Mouse (Mus musculus) neural tube, embryonic 14.5 days (tissue): ENCODE results near the gene Zswim4. TPM values are rescaled to one million over a fixed set of nuclear protein-coding genes. Genes with fewer than 3 reads are reported as not detected.
A peak's percentile ranks its signal among the peaks of the same experiment; 100 is the strongest.

Source experiments
- ATAC-seq: fragments of 200-750 bp; cut with Nextera tagmentation; 2 replicates; pipeline ENCODE4 v1.8.0; 2017; ENCODE audit warnings: low read depth, mild to moderate bottlenecking, moderate TSS enrichment, moderate library complexity
- H3K27ac ChIP-seq: fragments of 300-500 bp; sonication (generic); 2 replicates; pipeline ENCODE4 v1.5.1; 2014; ENCODE audit warnings: low read depth, mild to moderate bottlenecking, control low read depth, low read length, moderate library complexity, mixed read lengths
- H3K27me3 ChIP-seq: fragments of 300-500 bp; sonication (generic); 2 replicates; pipeline ENCODE4 v1.6.1; 2014; ENCODE audit warnings: low read length; ENCODE audit not compliant: control insufficient read depth, insufficient read depth
- H3K36me3 ChIP-seq: fragments of 300-500 bp; sonication (generic); 2 replicates; pipeline ENCODE4 v1.6.1; 2014; ENCODE audit warnings: low read length, mixed read lengths; ENCODE audit not compliant: control insufficient read depth, insufficient read depth
- H3K4me1 ChIP-seq: fragments of 300-500 bp; sonication (generic); 2 replicates; pipeline ENCODE4 v1.6.1; 2014; ENCODE audit warnings: low read length; ENCODE audit not compliant: control insufficient read depth, insufficient read depth
- H3K4me2 ChIP-seq: fragments of 300-500 bp; sonication (generic); 2 replicates; pipeline ENCODE4 v1.6.1; 2014; ENCODE audit warnings: mild to moderate bottlenecking, low read depth, low read length, control low read depth
- H3K4me3 ChIP-seq: fragments of 300-500 bp; sonication (generic); 2 replicates; pipeline ENCODE4 v1.5.1; 2014; ENCODE audit warnings: low read depth, low read length, control low read depth, mixed read lengths
- H3K9ac ChIP-seq: fragments of 300-500 bp; sonication (generic); replicated peaks from 2 replicates; pipeline ENCODE4 v1.6.1; 2014; ENCODE audit warnings: low read depth, mild to moderate bottlenecking, control low read depth, low read length, mixed read lengths
- H3K9me3 ChIP-seq: fragments of 300-500 bp; sonication (generic); 2 replicates; pipeline ENCODE4 v1.6.1; 2016; ENCODE audit warnings: low read length; ENCODE audit not compliant: control insufficient read depth
- WGBS: fragments of 180-500 bp; shearing (Covaris S2); extraction: QIAGEN DNeasy Blood & Tissue Kit; methylation state at CpG from one replicate; pipeline ENCODE4 v1.1.7; 2014; 5-methylcytosine and 5-hydroxymethylcytosine counted together
- polyA plus RNA-seq: library from polyadenylated mRNA; unstranded; fragments of >200 nt; fragmentation: Nextera tagmentation; extraction: Ambion mirVana; gene quantifications from 2 replicates; pipeline ENCODE4 v1.2.1, GENCODE M21; 2014

Gene Zswim4
- polyA plus RNA-seq, 1 experiment from 2014 or later, result 12.9 TPM

- no peaks in the 10 kb centered on the region for H3K36me3 ChIP-seq
- H3K4me2 ChIP-seq, result peak overlapping the region; percentile 64
- peaks cover 14% of the 10 kb centered on the region for H3K4me1 ChIP-seq
- H3K4me3 ChIP-seq, result peak overlapping the region; percentile 34
- 3% methylated on average over 29 of the region's 30 CpGs for WGBS
- H3K27me3 ChIP-seq, result no peaks in the 10 kb centered on the region
- no peaks in the 10 kb centered on the region for H3K9me3 ChIP-seq
- peak overlapping the region; percentile 46 for H3K9ac ChIP-seq
- peak overlapping the region; percentile 88 for H3K27ac ChIP-seq
- peak; percentile 75 for ATAC-seq
Measured at GRCm38 (mm10) chr8:84197922-84198774, 38.7 kb downstream of the Zswim4 start.

DNA sequence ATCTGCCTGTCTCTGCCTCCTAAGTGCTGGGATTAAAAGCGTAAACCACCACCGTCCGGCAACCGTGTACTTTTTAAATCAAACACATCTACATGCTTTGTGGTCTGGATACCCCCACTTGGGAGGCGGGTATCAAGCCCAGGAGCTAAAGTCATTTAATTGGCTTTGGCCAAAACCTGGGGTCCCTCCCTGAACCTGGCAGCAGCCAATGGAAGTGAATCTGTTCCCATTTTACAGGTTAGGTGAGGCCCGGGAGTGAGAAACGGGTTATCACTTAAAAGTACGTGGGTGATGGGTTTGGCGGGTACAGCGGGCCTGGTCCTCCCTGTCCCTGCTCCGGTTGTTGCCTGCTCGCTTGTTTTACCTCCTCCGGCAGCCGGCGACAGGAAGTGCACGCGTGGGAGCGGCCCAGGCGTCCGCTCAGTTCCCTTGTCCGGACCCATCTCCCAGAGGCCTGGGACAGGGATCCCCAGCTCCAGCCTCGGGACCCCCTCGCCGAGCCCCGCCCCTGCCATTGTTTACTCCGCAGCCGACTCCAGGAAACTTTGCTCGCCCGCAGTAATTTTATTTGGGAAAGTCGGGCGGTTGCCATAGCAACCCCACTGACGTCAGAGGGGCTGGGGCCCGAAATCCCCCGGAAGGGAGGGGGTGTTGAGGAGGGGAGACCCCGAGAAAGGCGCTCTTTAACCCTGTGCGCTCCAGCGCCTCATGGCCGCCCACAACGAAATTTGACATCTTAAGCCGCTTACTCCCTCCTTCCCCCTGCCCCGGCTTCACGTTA lies 39.5 kb downstream of the Zswim4 start:
- Histone ChIP-seq H3K4me1 (peaks cover 14% of the 10 kb centered on the region), H3K4me3 (peak overlapping the region; percentile 34)
- 3% methylated on average over 42 of the region's 43 CpGs for WGBS

GRCm38 (mm10) chr8:84194224-84194743 lies 42.6 kb downstream of the Zswim4 start:
- no peak overlapping the region for H3K4me3 ChIP-seq
- H3K4me2 ChIP-seq, result no peak overlapping the region
- no peaks in the 10 kb centered on the region for H3K36me3 ChIP-seq
- H3K27ac ChIP-seq, result no peak overlapping the region
- H3K4me1 ChIP-seq, result peaks cover 14% of the 10 kb centered on the region
- no peak for ATAC-seq
- WGBS, result 70% methylated on average over 3 of the region's 3 CpGs
- H3K9me3 ChIP-seq, result no peaks in the 10 kb centered on the region
- no peaks in the 10 kb centered on the region for H3K27me3 ChIP-seq
- H3K9ac ChIP-seq, result no peak overlapping the region

More for the DNA sequence above, 39.5 kb downstream of the Zswim4 start:
- peak; percentile 29 for ATAC-seq
- Histone ChIP-seq H3K4me2 (peak overlapping the region; percentile 64), H3K27me3 (no peaks in the 10 kb centered on the region), H3K27ac (peak overlapping the region; percentile 88), H3K36me3 (no peaks in the 10 kb centered on the region), H3K9ac (peak overlapping the region; percentile 1; the same call in 1 of the 2 replicates), H3K9me3 (no peaks in the 10 kb centered on the region)

GRCm38 (mm10) chr8:84193566-84193965 lies 43.3 kb downstream of the Zswim4 start:
- Histone ChIP-seq H3K27me3 (no peaks in the 10 kb centered on the region), H3K9me3 (no peaks in the 10 kb centered on the region), H3K27ac (no peak overlapping the region), H3K4me3 (no peak overlapping the region), H3K9ac (no peak overlapping the region), H3K36me3 (no peaks in the 10 kb centered on the region), H3K4me2 (no peak overlapping the region), H3K4me1 (peaks cover 11% of the 10 kb centered on the region)
- ATAC-seq, result no peak
- WGBS, result 83% methylated on average over 5 of the region's 5 CpGs

- ATAC-seq, result no peak
- Histone ChIP-seq H3K27me3 (no peaks in the 10 kb centered on the region), H3K36me3 (no peaks in the 10 kb centered on the region), H3K4me3 (no peak overlapping the region), H3K9me3 (no peaks in the 10 kb centered on the region), H3K27ac (no peak overlapping the region), H3K9ac (no peak overlapping the region), H3K4me2 (no peak overlapping the region), H3K4me1 (peaks cover 7% of the 10 kb centered on the region)
- 77% methylated on average over 4 of the region's 4 CpGs for WGBS
Measured at GRCm38 (mm10) chr8:84193161-84193560, 43.7 kb downstream of the Zswim4 start.

DNA sequence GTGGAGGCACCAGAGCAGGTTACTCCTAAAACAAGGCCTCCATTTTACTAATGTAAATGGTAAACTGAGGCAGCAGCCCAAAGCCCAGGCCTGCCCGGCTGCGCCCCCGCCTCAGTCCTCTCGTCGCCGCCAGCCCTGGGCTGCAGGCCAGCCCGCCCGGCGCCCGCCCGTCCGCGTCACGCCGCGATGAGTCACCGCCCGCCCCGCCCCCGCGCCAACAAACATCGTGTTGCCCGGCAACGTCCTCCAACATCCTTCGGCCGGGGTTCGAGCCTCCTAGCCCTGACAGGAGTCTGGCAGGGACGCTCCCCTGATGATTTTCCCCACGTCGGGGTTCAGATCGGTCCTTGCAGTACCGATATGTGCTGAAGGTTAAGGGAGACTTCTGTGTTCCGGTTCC lies 44.3 kb downstream of the Zswim4 start:
- H3K4me2 ChIP-seq, result peak overlapping the region; percentile 24; the same call in 1 of the 2 replicates
- H3K9me3 ChIP-seq, result no peaks in the 10 kb centered on the region
- H3K9ac ChIP-seq, result no peak overlapping the region
- H3K27me3 ChIP-seq, result no peaks in the 10 kb centered on the region
- ATAC-seq, result peak; percentile 25
- no peak overlapping the region for H3K4me3 ChIP-seq
- H3K27ac ChIP-seq, result peak overlapping the region; percentile 10; the same call in 1 of the 2 replicates
- peaks cover under 1% of the 10 kb centered on the region; the same call in 1 of the 2 replicates for H3K4me1 ChIP-seq
- no peaks in the 10 kb centered on the region for H3K36me3 ChIP-seq
- WGBS, result 7% methylated on average over 32 of the region's 33 CpGs

DNA sequence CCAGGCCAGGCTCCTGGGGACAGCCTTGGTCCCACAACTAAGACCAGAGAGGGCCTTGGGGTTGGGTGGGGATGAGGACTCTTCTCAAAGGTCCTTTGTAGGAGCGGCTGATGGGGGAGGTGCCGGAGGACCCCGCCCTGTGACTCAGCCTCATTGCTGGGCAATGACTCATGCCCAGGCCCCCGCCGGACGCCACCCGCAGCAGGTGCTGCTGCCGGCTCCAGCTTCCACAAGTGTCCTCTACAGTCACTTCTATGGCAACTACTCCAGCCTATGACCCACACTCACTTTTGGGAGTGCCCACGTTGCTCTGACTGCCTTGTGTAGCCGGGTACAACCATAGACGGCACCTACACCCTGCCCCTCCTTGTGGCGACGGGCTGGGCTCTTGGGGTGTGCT lies 44.8 kb downstream of the Zswim4 start:
- Histone ChIP-seq H3K4me1 (no peaks in the 10 kb centered on the region), H3K27ac (peak overlapping the region; percentile 57; the same call in 1 of the 2 replicates), H3K9me3 (no peaks in the 10 kb centered on the region), H3K36me3 (no peaks in the 10 kb centered on the region), H3K4me3 (no peak overlapping the region), H3K4me2 (peak overlapping the region; percentile 24; the same call in 1 of the 2 replicates), H3K27me3 (no peaks in the 10 kb centered on the region), H3K9ac (no peak overlapping the region)
- whole genome bisulfite sequencing, result 18% methylated on average over 13 of the region's 13 CpGs
- peak; percentile 44 for ATAC-seq

GRCm38 (mm10) chr8:84190191-84190867 lies 46.5 kb downstream of the Zswim4 start:
- 94% methylated on average over 7 of the region's 7 CpGs for WGBS
- H3K27ac ChIP-seq, result no peak overlapping the region

More at GRCm38 (mm10) chr8:84190191-84190867, 46.5 kb downstream of the Zswim4 start:
- H3K9ac ChIP-seq, result no peak overlapping the region
- no peaks in the 10 kb centered on the region for H3K36me3 ChIP-seq
- H3K4me1 ChIP-seq, result no peaks in the 10 kb centered on the region
- no peaks in the 10 kb centered on the region for H3K27me3 ChIP-seq
- H3K9me3 ChIP-seq, result no peaks in the 10 kb centered on the region
- ATAC-seq, result no peak
- no peak overlapping the region for H3K4me3 ChIP-seq
- H3K4me2 ChIP-seq, result no peak overlapping the region
